Mouse (Mus musculus) CH12.LX (cell line): ENCODE results near the gene Mllt10. TPM values are rescaled to one million over a fixed set of nuclear protein-coding genes. Genes with fewer than 3 reads are reported as not detected.
A peak's percentile ranks its signal among the peaks of the same experiment; 100 is the strongest.

Experiments used
- DNase-seq: peaks from one replicate; pipeline ENCODE4 v3.0.0-alpha.2; 2013; ENCODE audit errors: extremely low read depth
- H3K27ac ChIP-seq: 2 replicates; pipeline ENCODE4 v1.5.1; 2012; ENCODE audit warnings: low read depth, mild to moderate bottlenecking, control low read depth, moderate library complexity; ENCODE audit not compliant: insufficient read depth
- H3K27me3 ChIP-seq: replicated peaks from 2 replicates; pipeline ENCODE3; 2012; ENCODE audit warnings: inconsistent platforms
- H3K36me3 ChIP-seq, 2 experiments: replicated peaks in 1 of 2; 2 replicates each; pipeline versions ENCODE3 to v1.6.1; 2012; ENCODE audit warnings: inconsistent platforms in 1 of 2, low read length in 1 of 2, mild to moderate bottlenecking in 1 of 2, mixed read lengths in 1 of 2, moderate library complexity in 1 of 2; ENCODE audit not compliant: control insufficient read depth in 1 of 2, insufficient read depth in 1 of 2
- H3K4me1 ChIP-seq, 2 experiments: 2 replicates each; pipeline ENCODE4 v1.6.1; 2012; ENCODE audit warnings: inconsistent platforms in 1 of 2, moderate library complexity in 1 of 2; ENCODE audit not compliant: insufficient read depth in 2 of 2, control insufficient read depth in 1 of 2
- H3K4me2 ChIP-seq: 2 replicates; pipeline ENCODE4 v1.6.1; 2012; ENCODE audit warnings: low read depth, mild to moderate bottlenecking, control low read depth; ENCODE audit not compliant: poor library complexity, insufficient read depth, severe bottlenecking
- H3K4me3 ChIP-seq, 3 experiments: fragments of 150-350 bp in 1 of 3; sonication (generic) in 1 of 3; replicated peaks in 1 of 3; 2 replicates each; pipeline versions ENCODE3 to v1.5.1; 2011 to 2012; ENCODE audit warnings: low read depth in 2 of 3, low read length in 2 of 3, mild to moderate bottlenecking in 2 of 3, moderate library complexity in 2 of 3, control low read depth in 1 of 3, improper control_type of control experiment in 1 of 3, inconsistent platforms in 1 of 3, mixed read lengths in 1 of 3; ENCODE audit not compliant: poor library complexity in 1 of 3
- H3K79me2 ChIP-seq: replicated peaks from 2 replicates; pipeline ENCODE4 v1.6.1; 2012; ENCODE audit warnings: mild to moderate bottlenecking, moderate library complexity; ENCODE audit not compliant: control insufficient read depth, poor library complexity, insufficient read depth, severe bottlenecking; ENCODE audit errors: extremely low read depth
- H3K9ac ChIP-seq: 2 replicates; pipeline ENCODE4 v1.6.1; 2012; ENCODE audit warnings: low read depth, mild to moderate bottlenecking, control low read depth, moderate library complexity; ENCODE audit not compliant: insufficient read depth
- H3K9me3 ChIP-seq: replicated peaks from 2 replicates; pipeline ENCODE3; 2012; ENCODE audit warnings: low read length, inconsistent platforms, mixed read lengths
- CHD1 ChIP-seq: IDR thresholded peaks from 2 replicates; pipeline ENCODE4 v1.6.1; 2012; ENCODE audit warnings: low read depth, low read length, improper control_type of control experiment, inconsistent platforms
- CHD2 ChIP-seq: IDR thresholded peaks from 2 replicates; pipeline ENCODE4 v1.6.1; 2011; ENCODE audit warnings: low read length, improper control_type of control experiment
- HCFC1 ChIP-seq: IDR thresholded peaks from 2 replicates; pipeline ENCODE4 v1.6.1; 2012; ENCODE audit warnings: low read depth, mild to moderate bottlenecking, inconsistent platforms, low read length, improper control_type of control experiment
- JUN ChIP-seq: IDR thresholded peaks from 2 replicates; pipeline ENCODE4 v1.6.1; 2011; ENCODE audit warnings: low read depth, mild to moderate bottlenecking, low read length, improper control_type of control experiment, moderate library complexity; ENCODE audit not compliant: insufficient read depth
- JUND ChIP-seq: conservative IDR thresholded peaks from 2 replicates; pipeline ENCODE4 v1.6.1; 2011; ENCODE audit warnings: low read depth, low read length, improper control_type of control experiment
- MAFK ChIP-seq: IDR thresholded peaks from 2 replicates; pipeline ENCODE4 v1.6.1; 2011; ENCODE audit warnings: low read length, improper control_type of control experiment; ENCODE audit not compliant: insufficient replicate concordance
- MAZ ChIP-seq: IDR thresholded peaks from 2 replicates; pipeline ENCODE4 v1.6.1; 2012; ENCODE audit warnings: low read depth, mild to moderate bottlenecking, inconsistent platforms, low read length, improper control_type of control experiment, moderate library complexity
- MEF2A ChIP-seq: IDR thresholded peaks from 2 replicates; pipeline ENCODE4 v1.6.1; 2014; ENCODE audit warnings: low read depth, mild to moderate bottlenecking, inconsistent platforms, low read length, improper control_type of control experiment, borderline replicate concordance
- NRF1 ChIP-seq: IDR thresholded peaks from 2 replicates; pipeline ENCODE4 v1.6.1; 2014; ENCODE audit warnings: low read depth, mild to moderate bottlenecking, inconsistent platforms, low read length, improper control_type of control experiment, moderate library complexity
- PAX5 ChIP-seq: IDR thresholded peaks from 2 replicates; pipeline ENCODE4 v1.6.1; 2012; ENCODE audit warnings: low read length, inconsistent platforms, mixed read lengths
- POLR2A ChIP-seq: IDR thresholded peaks from 2 replicates; pipeline ENCODE4 v1.6.1; 2011; ENCODE audit warnings: low read depth, mild to moderate bottlenecking, improper control_type of control experiment, low read length
- POLR2AphosphoS2 ChIP-seq: IDR thresholded peaks from 2 replicates; pipeline ENCODE4 v1.6.1; 2011; ENCODE audit warnings: low read depth, low read length, improper control_type of control experiment
- RCOR1 ChIP-seq: conservative IDR thresholded peaks from 2 replicates; pipeline ENCODE4 v1.6.1; 2012; ENCODE audit warnings: low read depth, mild to moderate bottlenecking, inconsistent platforms, low read length, improper control_type of control experiment
- TBP ChIP-seq: conservative IDR thresholded peaks from 2 replicates; pipeline ENCODE4 v1.6.1; 2011; ENCODE audit warnings: low read depth, low read length, improper control_type of control experiment
- USF2 ChIP-seq: conservative IDR thresholded peaks from 2 replicates; pipeline ENCODE4 v1.6.1; 2011; ENCODE audit warnings: low read depth, low read length, improper control_type of control experiment
- ZC3H11A ChIP-seq: IDR thresholded peaks from 2 replicates; pipeline ENCODE4 v1.6.1; 2012; ENCODE audit warnings: low read depth, mild to moderate bottlenecking, inconsistent platforms, low read length, improper control_type of control experiment
- dilution Hi-C: fragments of 300-500 bp; cut with MboI; formaldehyde crosslinking; loops from 2 replicates; pipeline ENCODE4 v1.14.3; 2020; ENCODE audit warnings: low sequenced_read_pairs; ENCODE audit not compliant: extremely low pct_unique_long_range_greater_than_20kb, extremely low pct_ligation_motif_present
- in situ Hi-C: fragments of 300-500 bp; cut with MboI; formaldehyde crosslinking; loops from 3 replicates; pipeline ENCODE4 v1.14.3; 2019; ENCODE audit warnings: low sequenced_read_pairs, low pct_ligation_motif_present, low pct_unique_long_range_greater_than_20kb, mixed read lengths
- polyA plus RNA-seq: library from polyadenylated mRNA; unstranded; fragments of >175 nt; gene quantifications from 2 replicates; pipeline ENCODE4 v1.2.1, GENCODE M21; 2012; ENCODE audit warnings: low read depth; ENCODE audit not compliant: insufficient read length
- total RNA-seq, 2 experiments: library from RNA; depleted of rRNA; stranded (reverse); fragments of 300-350 nt in 1 of 2; fragments of >200 nt in 1 of 2; gene quantifications; 2 replicates each; pipeline ENCODE4 v1.2.3; 2012 to 2014

The Mllt10 gene
- total and polyA plus RNA-seq, 3 experiments: 22.0 to 39.2 (median 27.2) TPM

- DNase-seq: no peak
- no peak overlapping the region for H3K4me3 ChIP-seq
- H3K4me1 ChIP-seq: peaks cover 0 to 13% of the 10 kb centered on the region in 2 experiments; a peak in 2 of 4 replicates
- TF ChIP-seq MAFK (peak; percentile 89), JUND (no peak), MEF2A (no peak)
- H3K27ac ChIP-seq: no peak overlapping the region
- no peaks in the 10 kb centered on the region for H3K36me3 ChIP-seq
- H3K27me3 ChIP-seq: no peaks in the 10 kb centered on the region
- no peak overlapping the region for H3K4me2 ChIP-seq
- no peak overlapping the region for H3K9ac ChIP-seq
- no peaks in the 10 kb centered on the region for H3K79me2 ChIP-seq
- dilution Hi-C loops: no loop called here
- peaks cover 9% of the 10 kb centered on the region for H3K9me3 ChIP-seq
- in situ Hi-C loops: no loop called here
Observed at GRCm38 (mm10) chr2:18019122-18019521, 35.9 kb upstream of the Mllt10 start.

- DNase-seq: no peak
- Histone ChIP-seq H3K4me1 (peaks cover 4 to 18% of the 10 kb centered on the region in 2 experiments), H3K9ac (no peak overlapping the region), H3K79me2 (no peaks in the 10 kb centered on the region), H3K27me3 (no peaks in the 10 kb centered on the region), H3K9me3 (peaks cover 3% of the 10 kb centered on the region), H3K4me2 (no peak overlapping the region), H3K4me3 (no peak overlapping the region), H3K27ac (no peak overlapping the region), H3K36me3 (no peaks in the 10 kb centered on the region)
- dilution Hi-C loops (no loop called here), in situ Hi-C loops (no loop called here)
- TF ChIP-seq MAZ: no peak
- TF ChIP-seq ZC3H11A: no peak
- TF ChIP-seq TBP: no peak
- TF ChIP-seq HCFC1: no peak
- no peak for TF ChIP-seq POLR2A
- no peak for TF ChIP-seq PAX5
- no peak for TF ChIP-seq NRF1
- TF ChIP-seq CHD2: no peak
- no peak for TF ChIP-seq JUN
- no peak for TF ChIP-seq MEF2A
- TF ChIP-seq RCOR1: no peak
- TF ChIP-seq CHD1: no peak
- no peak for TF ChIP-seq USF2
Observed at GRCm38 (mm10) chr2:18022886-18023285, 32.2 kb upstream of the Mllt10 start.

GRCm38 (mm10) chr2:18025116-18025515 lies 29.9 kb upstream of the Mllt10 start:
- in situ Hi-C loops: loop anchor here (5.0 to 25.0 kb wide), 3 partner anchors 182 to 662 kb away; partner anchors contain the start of genes Bmi1 and Spag6
- no peaks in the 10 kb centered on the region for H3K36me3 ChIP-seq
- DNase-seq: no peak
- H3K4me1 ChIP-seq: peaks cover 4 to 21% of the 10 kb centered on the region in 2 experiments
- H3K4me2 ChIP-seq: no peak overlapping the region
- TF ChIP-seq TBP: no peak
- no peak for TF ChIP-seq CHD1
- TF ChIP-seq POLR2AphosphoS2: no peak
- TF ChIP-seq MAZ: no peak
- no peaks in the 10 kb centered on the region for H3K79me2 ChIP-seq
- H3K9ac ChIP-seq: no peak overlapping the region
- dilution Hi-C loops: no loop called here
- no peaks in the 10 kb centered on the region for H3K9me3 ChIP-seq
- H3K27me3 ChIP-seq: no peaks in the 10 kb centered on the region
- H3K27ac ChIP-seq: no peak overlapping the region
- no peak overlapping the region for H3K4me3 ChIP-seq
